Mouse (Mus musculus) granulocyte monocyte progenitor cell, adult 5-6 weeks (primary cell): ENCODE results near the gene Gm5678. TPM values are rescaled to one million over a fixed set of nuclear protein-coding genes. Genes with fewer than 3 reads are reported as not detected.

Source experiments
- ATAC-seq: replicated peaks from 2 replicates; pipeline ENCODE4 v1.8.0; 2016; ENCODE audit warnings: mild to moderate bottlenecking, moderate TSS enrichment, inconsistent platforms; ENCODE audit not compliant: poor library complexity, severe bottlenecking
- total RNA-seq, 2 experiments: library from RNA; stranded (forward) in 1 of 2; stranded (reverse) in 1 of 2; fragments of 200-712, 200-1000 nt in 1 of 2; fragments of >200 nt in 1 of 2; fragmentation: Nextera tagmentation in 1 of 2; gene quantifications; 2 replicates each; pipeline ENCODE4 v1.2.3; 2014 to 2017

Gene Gm5678
- total RNA-seq (2014; fragmentation: Nextera tagmentation), result not detected in 2 replicates
- total RNA-seq (2017), result not detected in 2 replicates

DNA sequence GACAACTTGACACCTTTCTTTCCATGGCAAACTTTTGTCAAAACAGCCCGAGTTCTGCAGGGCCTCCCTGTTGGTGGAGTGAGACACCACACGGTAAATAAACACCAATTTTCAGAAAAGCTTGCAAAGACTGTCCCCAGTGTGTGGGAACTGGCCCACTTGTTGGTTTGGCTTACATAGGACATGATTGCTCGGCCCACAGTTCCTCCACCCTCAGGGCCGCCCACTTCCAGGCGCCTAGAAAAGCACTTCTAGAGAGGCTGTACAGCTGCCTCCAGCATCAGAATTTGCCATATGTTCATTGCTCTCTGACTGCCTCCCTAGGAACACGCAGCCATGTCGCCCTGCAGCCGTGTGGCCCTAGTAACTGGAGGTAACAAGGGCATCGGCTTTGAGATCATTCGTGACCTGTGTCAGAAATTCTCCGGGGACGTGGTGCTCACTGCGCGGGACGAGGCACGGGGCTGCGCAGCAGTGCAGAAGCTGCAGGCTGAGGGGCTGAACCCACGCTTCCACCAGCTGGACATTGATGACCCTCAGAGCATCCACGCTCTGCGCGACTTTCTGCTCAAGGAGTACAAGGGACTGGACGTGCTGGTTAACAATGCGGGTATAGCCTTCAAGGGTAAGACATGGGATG, at the start of gene Gm5678:
TSS of gene Gm5678 (plus strand) at position 337 of the 640 bp plus-strand sequence.
- no peak for ATAC-seq

- no peak for ATAC-seq
Measured at GRCm38 (mm10) chr16:93578346-93579005, 49.4 kb upstream of the Gm5678 start.

- ATAC-seq, result no peak
Measured at GRCm38 (mm10) chr16:93581125-93581524, 46.8 kb upstream of the Gm5678 start.

DNA sequence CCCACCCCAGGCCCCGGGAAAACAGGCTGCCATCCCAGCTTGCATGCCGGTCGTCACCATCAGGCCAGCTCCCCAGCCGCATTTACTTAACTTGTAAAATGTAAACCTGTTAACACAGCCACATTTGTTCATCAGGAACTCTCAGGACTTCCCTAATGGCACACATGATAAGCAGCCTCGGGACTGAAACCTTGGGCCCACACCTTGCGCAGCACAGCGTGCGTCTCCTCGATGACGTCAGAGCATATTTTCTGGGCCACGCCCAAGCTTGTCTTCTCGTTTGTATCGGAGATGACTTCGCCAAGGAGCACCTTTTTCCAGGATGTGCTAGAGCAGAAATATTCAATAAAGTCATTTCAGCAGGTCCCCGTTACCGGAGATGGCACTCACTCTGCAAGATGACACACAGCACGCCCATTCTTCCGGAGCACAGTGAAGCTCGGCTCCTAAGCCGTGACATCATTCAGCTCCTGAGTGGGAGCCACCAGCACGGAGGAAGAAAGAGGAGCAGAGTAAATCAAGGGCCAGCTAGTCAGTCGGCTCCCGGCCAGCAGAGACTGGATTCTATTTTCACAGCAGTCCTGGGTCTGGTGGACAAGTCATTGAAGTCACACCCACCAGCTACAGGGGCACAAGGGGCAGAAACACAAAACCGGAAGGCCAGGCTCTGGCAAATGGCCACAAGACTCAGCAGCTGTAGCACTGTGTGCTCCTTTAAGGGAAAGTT, 42.8 kb upstream of the Gm5678 start:
- ATAC-seq, result peak; percentile 48

DNA sequence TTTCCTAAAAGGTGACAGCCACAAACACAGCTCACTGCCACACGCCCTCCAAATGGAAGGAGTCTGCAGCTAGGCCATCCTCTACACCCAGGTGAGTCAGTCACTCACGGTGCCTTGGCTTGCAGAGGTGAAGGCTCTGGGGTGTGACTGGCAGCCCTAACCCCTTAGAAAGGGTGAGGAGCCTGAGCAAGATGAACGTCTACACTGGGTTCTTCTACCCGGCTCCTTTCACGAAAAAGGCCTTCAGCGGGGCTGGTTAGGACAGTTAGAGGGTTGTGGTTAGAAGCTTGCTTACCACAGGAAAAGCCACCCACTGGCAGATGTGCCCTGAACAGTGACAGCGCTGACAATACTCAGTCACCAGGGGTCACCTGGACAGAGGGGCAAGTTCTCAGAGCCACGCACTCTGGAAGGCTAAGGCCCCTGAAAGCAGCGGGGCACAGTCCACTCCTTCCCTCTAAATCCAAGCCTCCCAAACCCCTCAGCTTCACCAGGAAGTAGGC, 42.1 kb upstream of the Gm5678 start:
- peak; percentile 77 for ATAC-seq

- peak; percentile 77 for ATAC-seq
Measured at GRCm38 (mm10) chr16:93586382-93586781, 41.5 kb upstream of the Gm5678 start.

DNA sequence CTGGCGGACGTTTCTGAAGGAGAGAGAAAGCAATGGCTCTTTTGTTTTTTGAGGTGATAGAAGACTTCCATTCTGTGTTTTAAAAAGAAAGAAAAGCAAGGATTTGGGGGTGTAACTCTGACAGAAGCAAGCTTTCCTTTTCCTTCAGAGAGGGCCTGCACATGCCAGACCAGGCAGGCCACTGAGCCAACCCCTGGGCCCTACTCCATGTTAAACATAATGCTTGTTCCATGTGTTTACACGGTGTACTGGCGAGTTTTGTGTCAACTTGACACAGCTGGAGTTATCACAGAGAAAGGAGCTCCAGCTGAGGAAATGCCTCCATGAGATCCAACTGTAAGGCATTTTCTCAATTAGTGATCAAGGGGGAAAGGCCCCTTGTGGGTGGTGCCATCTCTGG, 39.6 kb upstream of the Gm5678 start:
- ATAC-seq, result no peak

GRCm38 (mm10) chr16:93590915-93591314, 37.0 kb upstream of the Gm5678 start:
- ATAC-seq, result no peak

GRCm38 (mm10) chr16:93591450-93592430, 36.2 kb upstream of the Gm5678 start:
- no peak for ATAC-seq

GRCm38 (mm10) chr16:93592711-93593110, 35.2 kb upstream of the Gm5678 start:
- ATAC-seq, result no peak

DNA sequence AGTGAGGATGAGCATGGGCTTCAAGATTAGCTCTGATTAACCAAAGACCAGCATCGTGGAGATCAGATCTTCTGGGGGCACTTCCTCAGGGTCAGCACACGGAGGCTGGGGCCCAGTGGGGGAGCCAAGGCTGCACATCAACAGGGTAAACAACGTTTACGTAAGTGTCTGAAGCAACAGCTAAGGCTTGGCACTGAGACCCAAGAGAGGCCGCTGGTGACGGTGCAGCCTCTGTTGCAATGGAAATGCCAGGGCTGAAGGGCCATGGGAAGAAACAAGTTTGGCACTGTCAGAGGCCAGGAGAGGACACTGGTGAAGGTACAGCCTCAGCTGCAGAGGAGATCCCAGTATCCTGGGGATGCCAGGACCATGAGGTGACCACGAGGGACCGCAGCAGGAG, 34.5 kb upstream of the Gm5678 start:
- peak; percentile 30; the same call in 1 of the 2 replicates for ATAC-seq

GRCm38 (mm10) chr16:93594448-93594847, 33.4 kb upstream of the Gm5678 start:
- no peak for ATAC-seq

GRCm38 (mm10) chr16:93595766-93596165, 32.1 kb upstream of the Gm5678 start:
- no peak for ATAC-seq

DNA sequence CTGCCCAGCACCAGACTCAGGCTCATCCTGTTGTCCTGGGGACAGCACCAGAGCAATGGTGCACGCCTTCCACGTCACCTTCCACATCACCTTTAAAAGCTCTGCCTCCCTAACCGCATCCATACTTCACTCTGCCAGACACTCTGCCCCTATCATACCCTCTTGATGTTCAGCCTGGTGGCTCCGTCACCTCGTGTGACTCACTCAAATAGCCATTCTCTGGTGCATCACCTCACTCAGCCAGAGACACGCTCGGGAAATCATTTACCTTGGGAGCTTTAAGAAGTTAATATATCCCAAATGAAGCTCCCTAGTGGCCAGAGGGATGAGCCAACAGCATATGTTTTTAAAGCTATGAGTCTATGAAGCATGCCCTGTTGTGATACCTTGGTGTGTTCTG, 31.1 kb upstream of the Gm5678 start:
- ATAC-seq, result no peak

GRCm38 (mm10) chr16:93597551-93597950, 30.3 kb upstream of the Gm5678 start:
- no peak for ATAC-seq

DNA sequence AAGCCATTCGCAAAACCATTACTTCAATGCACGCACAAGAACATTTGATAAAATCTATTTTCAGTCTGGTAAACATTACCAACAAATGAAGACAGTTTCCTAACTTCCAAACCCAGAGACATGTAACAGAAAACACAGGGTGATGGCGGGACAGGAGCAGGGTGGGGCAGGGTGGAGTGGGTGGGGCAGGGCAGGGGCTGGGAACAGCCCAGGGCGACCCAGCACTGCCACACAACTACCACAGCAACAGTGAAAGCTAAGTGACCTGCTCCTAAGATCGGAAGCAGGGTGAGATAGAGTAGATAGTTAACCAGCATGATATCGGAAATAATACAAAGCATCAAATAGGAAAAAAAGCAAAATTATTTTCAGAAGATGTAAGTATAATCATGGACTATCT, 28.4 kb upstream of the Gm5678 start:
- no peak for ATAC-seq

DNA sequence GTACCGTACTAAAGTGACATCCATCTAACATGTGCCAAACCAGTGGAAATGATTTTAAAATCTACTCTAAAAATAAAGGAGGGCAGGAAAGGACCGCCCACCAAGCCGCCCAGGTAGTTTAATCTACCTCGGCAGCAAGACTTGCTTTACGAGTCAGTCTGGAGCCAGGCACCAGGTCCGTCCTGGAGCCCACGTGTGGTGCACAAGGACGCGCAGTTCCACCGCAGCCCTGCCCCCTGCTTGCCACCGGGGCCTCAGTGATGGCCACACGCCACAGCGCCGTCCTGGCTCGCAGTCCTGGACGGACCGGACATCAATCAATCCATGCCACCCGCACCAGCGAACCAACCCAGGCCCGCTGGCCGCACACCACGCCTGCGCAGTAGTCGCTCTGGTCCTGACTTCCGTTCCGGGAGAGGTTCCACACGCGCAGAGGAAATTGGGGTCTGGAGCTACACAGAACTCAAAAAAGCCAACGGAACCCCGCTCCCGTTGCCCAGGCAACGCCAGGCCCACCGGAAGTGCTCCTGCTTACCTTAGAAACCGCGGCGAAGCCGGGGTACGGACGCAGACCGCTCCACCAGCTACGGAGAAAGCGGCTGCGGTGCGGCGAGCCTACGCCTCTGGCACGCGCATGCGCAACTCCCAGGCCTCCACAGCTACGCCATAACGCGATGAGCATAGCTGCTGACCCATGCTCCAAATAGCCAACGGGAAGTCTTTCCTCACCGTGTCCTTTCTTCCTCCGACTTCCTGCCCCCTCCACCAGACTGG, 24.3 kb upstream of the Gm5678 start, which contains the start of gene Setd4:
TSS of gene Setd4 (minus strand) at position 625 of the 774 bp plus-strand sequence.
- ATAC-seq, result peak; percentile 86

DNA sequence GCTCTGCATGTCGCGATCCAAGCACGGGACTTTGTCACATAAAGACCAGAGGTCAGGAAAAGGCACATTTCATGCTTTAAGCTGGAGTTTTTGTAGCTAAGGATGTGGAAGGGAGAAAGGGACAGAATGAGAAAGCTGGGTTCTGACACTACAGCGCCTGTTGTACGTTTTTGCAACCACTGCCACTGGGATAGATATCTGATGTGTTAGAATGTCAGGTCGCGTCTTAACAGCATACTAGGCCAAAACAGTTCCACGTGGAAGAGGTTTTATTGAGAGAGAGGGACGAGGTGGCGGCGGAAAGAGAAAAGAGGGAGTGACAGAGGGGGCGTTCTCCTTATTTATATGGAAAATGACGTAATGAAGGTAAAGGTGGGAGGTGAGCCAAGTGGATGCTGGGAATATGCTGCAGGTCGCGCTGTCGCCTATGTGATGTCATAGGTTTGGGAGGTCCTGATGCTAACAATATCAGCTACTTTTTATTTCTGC, 23.4 kb upstream of the Gm5678 start:
- no peak for ATAC-seq

- no peak for ATAC-seq
Measured at GRCm38 (mm10) chr16:93605553-93605952, 22.3 kb upstream of the Gm5678 start, which contains the start of gene Cbr1. TSS of gene Cbr1 (plus strand) at chr16:93605853.
